ENCODE assay signal across 9 mouse cellular contexts in the genomic region with DNA sequence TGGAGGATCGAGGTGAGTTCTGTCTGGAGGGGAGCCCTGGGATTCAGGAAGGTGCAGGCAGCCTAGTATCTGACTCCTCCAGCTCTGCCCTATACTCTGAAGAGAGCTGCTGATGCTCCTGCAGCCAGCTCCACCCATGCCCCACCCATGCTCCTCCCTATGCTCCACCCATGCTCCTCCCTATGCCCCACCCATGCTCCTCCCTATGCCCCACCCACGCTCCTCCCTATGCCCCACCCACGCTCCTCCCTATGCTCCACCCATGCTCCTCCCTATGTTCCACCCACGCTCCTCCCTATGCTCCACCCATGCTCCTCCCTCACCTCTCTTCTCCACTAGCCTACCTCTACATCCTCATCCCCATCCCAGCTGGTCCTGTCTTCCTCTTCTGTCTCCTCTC. TPM values are rescaled to one million over a fixed set of nuclear protein-coding genes. Genes with fewer than 3 reads are reported as not detected.
DNase-seq lines count a peak whose midpoint lies in the region; ATAC-seq and TF ChIP-seq lines count a peak whose summit lies in the region.
"Had no signal": no experiment of that assay in that cellular context is flagged by ENCODE, and none has a peak within 500 bp of the region (broad histone marks: within the 10 kb centered on the region; RNA-seq: fewer than 3 reads in every experiment).

No protein-coding gene starts in this region.

- no peak overlapping the region for H3K9ac ChIP-seq in intestine, postnatal 0 days (ENCODE audit: low read depth, low read length)
- no peak overlapping the region for H3K9ac ChIP-seq in midbrain, embryonic 15.5 days
- H3K9ac ChIP-seq: hindbrain, embryonic 15.5 days had no signal

- H3K27ac ChIP-seq in heart, embryonic 10.5 days: no peak overlapping the region
- H3K27ac ChIP-seq in intestine, postnatal 0 days (ENCODE audit: low read depth, low read length): peak overlapping the region; percentile 46; the same call in 1 of the 2 replicates
- H3K27ac ChIP-seq in midbrain, embryonic 15.5 days: no peak overlapping the region
- H3K27ac ChIP-seq: hindbrain, embryonic 15.5 days had no signal

- no peaks in the 10 kb centered on the region for H3K36me3 ChIP-seq in heart, embryonic 10.5 days
- peaks cover 28% of the 10 kb centered on the region; the same call in 1 of the 2 replicates for H3K36me3 ChIP-seq in intestine, postnatal 0 days (ENCODE audit: control insufficient read depth, insufficient read depth)
- H3K36me3 ChIP-seq in midbrain, embryonic 15.5 days (replicated peaks): no peaks in the 10 kb centered on the region
- H3K36me3 ChIP-seq: hindbrain, embryonic 15.5 days had no signal

- DNase-seq in heart, embryonic 10.5 days (ENCODE audit: low spot score): peak; percentile 87
- no peak for DNase-seq in heart, postnatal 4 days
- DNase-seq in R1 (ENCODE audit: low read depth, low spot score): peak; percentile 58
- peak; percentile 45 to 47 for DNase-seq in lung, postnatal 4 days
- no peak for DNase-seq in frontal cortex, postnatal 14 days (ENCODE audit: low spot score in 2 of 2)
- no peak for DNase-seq in layer of hippocampus, adult 9-11 months

- TF ChIP-seq CTCF in intestine, postnatal 0 days (IDR thresholded peaks at IDR 0.05; ENCODE audit: low read depth): no peak

- peaks cover 23% of the 10 kb centered on the region for H3K4me1 ChIP-seq in heart, embryonic 10.5 days
- H3K4me1 ChIP-seq in intestine, postnatal 0 days (replicated peaks; ENCODE audit: control insufficient read depth, insufficient read depth, low read length): 0 out of 2 replicates have a peak, but pooled peaks cover 2% of the 10 kb centered on the region
- no peaks in the 10 kb centered on the region for H3K4me1 ChIP-seq in midbrain, embryonic 15.5 days
- H3K4me1 ChIP-seq: hindbrain, embryonic 15.5 days had no signal

- no peaks in the 10 kb centered on the region; the same call in 1 of the 2 replicates for H3K27me3 ChIP-seq in heart, embryonic 10.5 days (ENCODE audit: insufficient read depth, poor library complexity, severe bottlenecking)
- no peaks in the 10 kb centered on the region for H3K27me3 ChIP-seq in intestine, postnatal 0 days (replicated peaks; ENCODE audit: control insufficient read depth, insufficient read depth, low read length)
- H3K27me3 ChIP-seq in midbrain, embryonic 15.5 days (replicated peaks): no peaks in the 10 kb centered on the region
- H3K27me3 ChIP-seq: hindbrain, embryonic 15.5 days had no signal

- peak; percentile 32 for ATAC-seq in intestine, postnatal 0 days
- ATAC-seq in midbrain, embryonic 15.5 days (replicated peaks): no peak

- no peak overlapping the region; the same call in 1 of the 2 replicates for H3K4me2 ChIP-seq in intestine, postnatal 0 days (replicated peaks; ENCODE audit: low read depth)
- no peak overlapping the region for H3K4me2 ChIP-seq in midbrain, embryonic 15.5 days
- H3K4me2 ChIP-seq: hindbrain, embryonic 15.5 days had no signal

- 42% methylated on average over 4 of the region's 4 CpGs for WGBS in heart, embryonic 10.5 days
- WGBS in intestine, postnatal 0 days: 53% methylated on average over 4 of the region's 4 CpGs
- 57% methylated on average over 4 of the region's 4 CpGs for WGBS in midbrain, embryonic 15.5 days

- no peak overlapping the region for H3K4me3 ChIP-seq in heart, embryonic 10.5 days
- H3K4me3 ChIP-seq in intestine, postnatal 0 days (ENCODE audit: low read depth, low read length): no peak overlapping the region
- no peak overlapping the region for H3K4me3 ChIP-seq in midbrain, embryonic 15.5 days
- H3K4me3 ChIP-seq: hindbrain, embryonic 15.5 days had no signal

- no peaks in the 10 kb centered on the region for H3K9me3 ChIP-seq in heart, embryonic 10.5 days
- no peaks in the 10 kb centered on the region for H3K9me3 ChIP-seq in intestine, postnatal 0 days (ENCODE audit: control insufficient read depth)
- no peaks in the 10 kb centered on the region for H3K9me3 ChIP-seq in midbrain, embryonic 15.5 days
- H3K9me3 ChIP-seq: hindbrain, embryonic 15.5 days had no signal

RNA-seq across cellular contexts. Expression of a gene that starts 6.0 kb away (rescaled TPM):
- polyA plus RNA-seq in heart, embryonic 10.5 days (2016; fragmentation: Nextera tagmentation; extraction: Ambion mirVana): 0.94 and 1.1 TPM in 2 replicates
- 1 to 10 TPM; 1.4 to 2.1 TPM for total RNA-seq in heart, postnatal 4 days (2021)
- 217 and 244 TPM in 2 replicates for polyA plus RNA-seq in intestine, postnatal 0 days (2015; fragmentation: Nextera tagmentation; extraction: Ambion mirVana)
- polyA plus RNA-seq in midbrain, embryonic 15.5 days (2015; fragmentation: Nextera tagmentation; extraction: Ambion mirVana): 0.22 and 0.41 TPM in 2 replicates

RNA-seq across cellular contexts. Expression of a gene that starts 23.8 kb away (rescaled TPM):
- polyA plus RNA-seq in heart, embryonic 10.5 days (2016; fragmentation: Nextera tagmentation; extraction: Ambion mirVana): 55.9 and 69.2 TPM in 2 replicates
- 100 to 1,000 TPM; 121 to 126 TPM for total RNA-seq in heart, postnatal 4 days (2021)
- polyA plus RNA-seq in intestine, postnatal 0 days (2015; fragmentation: Nextera tagmentation; extraction: Ambion mirVana): 48.9 and 52.4 TPM in 2 replicates
- polyA plus RNA-seq in midbrain, embryonic 15.5 days (2015; fragmentation: Nextera tagmentation; extraction: Ambion mirVana): 14.3 and 17.4 TPM in 2 replicates

RNA-seq across cellular contexts. Expression of a gene that starts 40.1 kb away (rescaled TPM):
- polyA plus RNA-seq in heart, embryonic 10.5 days (2016; fragmentation: Nextera tagmentation; extraction: Ambion mirVana): 1.1 and 1.6 TPM in 2 replicates
- total RNA-seq in heart, postnatal 4 days (2021): 1 to 10 TPM; 1.7 to 3.4 TPM
- polyA plus RNA-seq in intestine, postnatal 0 days (2015; fragmentation: Nextera tagmentation; extraction: Ambion mirVana): 3.8 and 4.3 TPM in 2 replicates
- polyA plus RNA-seq in midbrain, embryonic 15.5 days (2015; fragmentation: Nextera tagmentation; extraction: Ambion mirVana): 2.0 and 3.4 TPM in 2 replicates

RNA-seq across cellular contexts. Expression of a gene that starts 53.2 kb away (rescaled TPM):
- 0.20 and 0.28 TPM in 2 replicates for polyA plus RNA-seq in heart, embryonic 10.5 days (2016; fragmentation: Nextera tagmentation; extraction: Ambion mirVana)
- total RNA-seq in heart, postnatal 4 days (2021): under 1 TPM; 0.32 to 0.33 TPM
- polyA plus RNA-seq in intestine, postnatal 0 days (2015; fragmentation: Nextera tagmentation; extraction: Ambion mirVana): 0.25 and 0.33 TPM in 2 replicates
- polyA plus RNA-seq in midbrain, embryonic 15.5 days (2015; fragmentation: Nextera tagmentation; extraction: Ambion mirVana): 0.68 and 1.9 TPM in 2 replicates

Comparison
In these comparisons a context has a peak if more than half of its experiments do, and no peak if none do; other contexts are left out.
1. DNase-seq: peak in heart, embryonic 10.5 days (single experiment), R1 (single experiment) and lung, postnatal 4 days (2 of 2); none in heart, postnatal 4 days (single experiment), frontal cortex, postnatal 14 days (0 of 2) and layer of hippocampus, adult 9-11 months (single experiment).
2. RNA of a gene that starts 6.0 kb away (polyA plus RNA-seq): 217 to 244 TPM in intestine, postnatal 0 days; 0.94 to 1.1 TPM in heart, embryonic 10.5 days and 0.22 to 0.41 TPM in midbrain, embryonic 15.5 days; every median in the first group is over 100 times any median in the second.